Mouse (Mus musculus) heart, adult 8-10 months (tissue): ENCODE data around the gene Tet1. TPM values are rescaled to one million over a fixed set of nuclear protein-coding genes. Genes with fewer than 3 reads are reported as not detected.

Experiments
- DNase-seq: peaks from one replicate; pipeline ENCODE4 v3.0.0; 2022; ENCODE audit warnings: low spot score
- total RNA-seq, 4 experiments: library from RNA; stranded (reverse); gene quantifications; 2 replicates each; pipeline ENCODE4 v1.2.4; 2022

The Tet1 gene
- total RNA-seq, 4 experiments from 2014 or later: 4.2 to 8.8 (median 6.8) TPM

- no peak for DNase-seq
Observed at GRCm38 (mm10) chr10:62892549-62893232, 16.1 kb downstream of the Tet1 start.

GRCm38 (mm10) chr10:62891025-62891424, 17.8 kb downstream of the Tet1 start:
- DNase-seq: no peak

- DNase-seq: no peak
Observed at GRCm38 (mm10) chr10:62886799-62887591, 21.8 kb downstream of the Tet1 start.

DNA sequence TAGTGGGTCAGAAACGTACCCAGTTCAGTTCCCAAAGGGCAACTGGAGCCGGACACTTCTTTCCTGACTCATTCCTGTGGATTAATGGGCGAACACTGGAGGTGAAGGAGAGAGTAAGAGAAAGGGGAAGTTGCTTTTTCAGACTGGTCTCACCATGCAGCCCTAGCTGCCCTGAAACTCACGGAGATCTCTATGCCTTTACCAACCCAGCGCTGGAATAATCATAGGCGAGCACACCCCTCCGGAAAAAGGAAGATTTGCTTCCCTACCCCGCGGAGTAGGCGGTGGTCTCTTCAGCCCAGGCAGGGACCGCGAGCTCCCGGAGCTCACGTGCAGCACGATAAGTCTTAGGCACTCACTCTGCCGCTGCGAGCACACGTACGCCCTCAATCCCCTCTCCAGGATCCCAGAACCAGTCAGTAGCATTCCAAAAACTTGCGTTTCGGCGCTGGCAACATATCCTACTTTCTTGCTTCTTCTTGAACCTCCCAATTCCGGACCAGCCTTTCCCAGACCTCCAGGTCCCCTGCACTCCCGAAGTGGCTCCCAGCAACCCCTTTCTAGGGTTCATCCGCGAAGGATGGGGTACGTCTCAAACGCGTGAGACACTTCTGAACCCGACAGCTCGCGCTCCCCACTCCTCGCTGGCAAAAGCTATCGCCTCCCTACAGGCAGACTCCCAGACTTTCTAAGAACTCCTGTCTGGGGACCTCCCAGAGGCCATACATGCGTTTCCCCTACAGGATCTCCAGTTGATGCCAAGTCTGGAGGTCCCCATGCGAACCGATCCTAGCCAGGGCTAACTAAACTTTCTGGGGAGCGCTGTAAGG, 22.6 kb downstream of the Tet1 start:
- no peak for DNase-seq

DNA sequence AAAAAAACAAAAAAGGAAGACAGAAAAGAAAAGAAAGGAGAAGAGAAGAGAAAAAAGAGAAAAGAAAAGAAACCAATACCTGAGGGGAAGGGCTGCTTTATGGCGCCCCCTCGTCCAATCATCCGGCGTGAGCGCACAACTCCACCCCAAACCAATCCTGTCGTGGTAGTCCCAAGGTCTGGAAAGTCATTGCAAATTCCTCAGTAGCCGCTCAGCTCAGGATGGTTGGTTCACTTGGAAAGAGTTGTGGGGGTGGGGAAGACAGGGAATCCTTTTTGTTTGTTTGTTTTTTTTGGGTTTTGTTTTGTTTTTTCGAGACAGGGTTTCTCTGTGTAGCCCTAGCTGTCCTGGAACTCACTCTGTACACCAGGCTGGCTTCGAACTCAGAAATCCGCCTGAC, 23.3 kb downstream of the Tet1 start:
- no peak for DNase-seq

GRCm38 (mm10) chr10:62884517-62884916, 24.3 kb downstream of the Tet1 start:
- DNase-seq: no peak

DNA sequence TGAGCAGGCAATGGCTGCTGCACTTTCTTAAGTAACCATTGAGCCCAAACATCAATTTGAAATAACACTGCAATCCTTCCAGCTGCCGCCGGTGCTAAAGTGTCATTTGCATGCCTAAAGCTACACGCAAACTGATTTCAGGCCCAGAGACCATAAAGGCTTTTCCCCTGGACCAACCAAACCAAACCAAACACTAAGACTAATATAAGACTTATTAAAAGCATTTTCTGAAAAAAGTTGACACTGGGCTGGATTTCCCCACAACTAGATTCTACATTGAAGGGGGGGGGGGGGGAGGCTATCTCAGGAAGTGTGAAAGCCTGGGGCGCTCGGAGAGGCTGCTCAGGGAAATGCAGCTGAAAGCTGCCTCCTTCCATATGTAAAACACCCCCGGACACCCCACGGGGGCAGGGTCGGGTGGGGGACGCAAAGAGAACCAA, 24.8 kb downstream of the Tet1 start:
- no peak for DNase-seq

DNA sequence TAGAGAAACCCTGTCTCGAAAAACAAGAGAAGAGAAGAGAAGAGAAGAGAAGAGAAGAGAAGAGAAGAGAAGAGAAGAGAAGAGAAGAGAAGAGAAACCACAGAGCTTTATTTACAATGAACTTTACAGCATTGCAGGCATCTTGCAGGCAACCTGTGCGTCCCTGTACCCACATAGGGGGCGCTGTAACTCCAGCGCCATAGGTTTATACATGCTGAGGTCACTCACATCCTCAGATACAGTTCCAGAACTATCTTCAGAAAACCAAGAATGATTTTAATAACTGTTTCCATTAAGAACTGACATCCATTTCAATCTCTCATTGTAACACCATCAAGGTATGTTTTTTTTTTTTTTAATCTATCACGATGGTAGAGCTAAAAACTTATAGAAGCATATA, 27.6 kb downstream of the Tet1 start:
- DNase-seq: no peak

DNA sequence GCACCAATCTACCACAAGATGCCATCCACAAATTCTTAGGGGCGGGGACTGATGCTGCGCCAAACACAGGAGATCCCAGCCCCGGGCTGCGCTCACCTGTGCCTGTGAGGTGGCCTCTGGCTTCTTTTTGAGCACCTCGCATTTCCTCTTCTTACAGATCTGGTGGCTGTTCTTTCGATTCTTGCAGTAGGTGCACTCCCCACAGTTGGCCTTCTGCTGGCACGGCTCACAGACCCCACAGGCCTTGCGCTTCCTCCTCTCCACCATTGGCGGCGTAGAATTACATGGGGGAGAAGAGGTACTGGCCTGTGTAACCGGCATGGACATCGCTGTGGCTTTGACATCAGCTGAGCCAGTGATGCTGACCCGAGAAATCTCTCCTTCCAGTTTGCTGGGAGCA, 30.7 kb downstream of the Tet1 start:
- no peak for DNase-seq

DNA sequence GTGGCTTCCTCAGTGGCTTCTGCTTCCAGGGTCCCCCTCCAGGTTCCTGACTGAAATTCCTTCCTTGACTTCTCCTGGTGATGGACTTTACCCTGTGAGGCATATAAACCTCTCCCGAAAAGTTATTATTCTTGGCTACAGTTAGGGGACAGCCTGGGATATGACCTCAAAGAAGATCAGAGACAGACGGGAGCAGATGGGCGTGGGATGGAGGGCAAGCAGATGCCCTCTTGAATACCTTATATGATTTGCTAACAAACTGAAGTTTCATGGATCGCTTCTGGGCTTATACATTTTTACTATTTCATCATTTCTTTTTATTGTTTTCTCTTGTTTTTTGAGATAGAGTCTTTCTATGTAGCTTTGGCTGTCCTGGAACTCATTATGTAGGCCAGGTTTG, 33.2 kb downstream of the Tet1 start:
- no peak for DNase-seq

- DNase-seq: no peak
Observed at GRCm38 (mm10) chr10:62874828-62875227, 34.0 kb downstream of the Tet1 start.

DNA sequence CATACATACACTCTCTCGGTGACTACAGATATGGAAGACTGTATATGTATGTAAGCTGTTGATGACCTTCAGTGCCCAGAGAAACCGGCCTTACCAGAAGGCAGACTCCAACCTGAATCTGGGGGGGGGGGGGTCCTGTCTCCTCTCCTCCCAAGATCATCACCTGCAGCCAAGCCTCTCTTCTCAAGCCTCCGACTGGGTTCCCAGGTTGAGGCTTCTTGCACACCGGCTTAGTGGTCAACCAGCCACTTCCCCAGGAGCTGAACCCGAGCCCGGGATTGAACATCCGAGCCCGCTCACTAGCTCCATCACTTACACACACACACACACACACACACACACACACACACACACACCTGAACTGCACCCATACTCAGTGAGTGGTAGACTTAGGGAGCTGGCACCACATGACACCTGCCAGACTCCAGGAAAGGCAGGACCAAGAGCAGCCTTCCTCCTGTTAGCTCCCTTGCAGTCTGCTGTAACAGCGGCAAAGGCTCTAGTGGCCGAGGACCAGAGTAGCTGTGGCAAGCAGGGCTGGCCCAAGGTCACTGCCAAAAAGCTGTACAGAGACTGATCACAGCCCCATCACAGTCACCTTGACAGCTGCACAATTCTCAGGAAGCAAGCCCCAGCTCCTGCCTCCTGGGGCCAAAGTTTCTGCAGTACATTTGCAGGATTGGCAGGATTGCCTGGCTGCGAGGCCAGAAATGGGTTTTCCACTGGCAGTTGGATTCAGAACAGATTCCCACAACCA, 42.6 kb downstream of the Tet1 start:
- DNase-seq: peak; percentile 38

- peak; percentile 66 for DNase-seq
Observed at GRCm38 (mm10) chr10:62865167-62866034, 43.4 kb downstream of the Tet1 start.

DNA sequence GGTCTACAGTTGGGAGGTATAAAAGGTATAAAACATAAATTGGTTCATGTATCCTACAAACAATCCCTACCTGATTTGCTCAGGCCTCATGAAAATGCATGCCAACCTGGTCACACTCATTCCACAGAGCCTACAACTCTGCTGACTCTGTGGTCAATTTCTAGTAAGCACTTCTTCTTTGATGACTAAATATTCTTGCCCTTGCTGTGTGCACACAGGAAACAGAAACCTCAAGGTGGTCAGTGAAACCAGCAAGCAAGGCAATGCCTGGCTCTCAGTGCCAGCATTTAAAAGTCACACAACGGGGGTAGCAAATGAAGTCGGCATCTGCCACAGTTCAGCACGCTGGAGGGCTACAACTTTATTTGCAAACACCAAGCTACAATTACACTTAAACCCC, 45.2 kb downstream of the Tet1 start:
- no peak for DNase-seq

- no peak for DNase-seq
Observed at GRCm38 (mm10) chr10:62862435-62862834, 46.4 kb downstream of the Tet1 start.

GRCm38 (mm10) chr10:62858967-62859366, 49.8 kb downstream of the Tet1 start:
- DNase-seq: no peak

DNA sequence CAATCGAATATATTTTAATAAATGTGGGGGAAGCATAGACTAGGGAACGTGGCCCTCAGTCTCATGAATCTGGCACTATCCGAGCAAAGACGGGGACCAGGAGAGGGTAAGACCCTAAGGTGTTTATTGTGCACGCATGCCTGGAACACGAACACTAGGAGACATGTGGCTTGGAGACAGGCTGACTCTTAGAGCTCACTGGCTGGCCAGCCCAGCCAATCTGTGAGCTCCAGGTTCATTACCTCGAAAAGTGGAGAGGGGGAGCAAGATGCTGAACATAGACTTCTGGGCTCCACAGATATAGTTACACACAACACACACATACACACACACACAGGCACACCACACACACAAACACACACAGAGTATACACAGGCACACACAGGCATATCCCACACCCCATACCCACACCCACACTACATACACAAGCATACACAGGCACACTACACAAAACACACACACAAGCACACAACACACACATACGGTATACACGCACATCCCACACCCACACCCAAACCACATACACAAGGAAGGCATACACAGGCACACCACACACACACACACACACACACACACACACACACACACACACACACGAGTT, 52.0 kb downstream of the Tet1 start:
- DNase-seq: no peak

GRCm38 (mm10) chr10:62854992-62855391, 53.8 kb downstream of the Tet1 start:
- DNase-seq: peak; percentile 13

DNA sequence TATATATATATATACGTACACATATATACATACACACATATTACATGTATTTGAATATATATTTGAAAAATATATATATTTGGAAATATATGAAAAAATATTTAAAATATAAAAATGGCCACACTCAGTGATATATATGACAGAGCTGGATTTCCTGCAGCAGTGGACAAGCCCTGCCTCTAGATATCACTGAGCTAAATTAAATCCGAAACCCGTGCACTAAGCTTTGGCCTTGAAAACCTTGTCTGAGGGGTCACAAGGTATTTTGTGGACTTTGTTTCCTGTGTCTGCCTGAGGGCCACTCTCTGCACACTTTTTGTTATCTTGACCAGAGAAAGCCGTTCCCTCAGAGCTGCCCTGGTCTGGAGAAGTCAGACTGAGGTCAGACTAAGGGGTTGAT, 54.2 kb downstream of the Tet1 start:
- DNase-seq: no peak

- no peak for DNase-seq
Observed at GRCm38 (mm10) chr10:62851578-62851977, 57.2 kb downstream of the Tet1 start.
